Mouse (Mus musculus): ENCODE measurements around the gene Schip1.

DNA sequence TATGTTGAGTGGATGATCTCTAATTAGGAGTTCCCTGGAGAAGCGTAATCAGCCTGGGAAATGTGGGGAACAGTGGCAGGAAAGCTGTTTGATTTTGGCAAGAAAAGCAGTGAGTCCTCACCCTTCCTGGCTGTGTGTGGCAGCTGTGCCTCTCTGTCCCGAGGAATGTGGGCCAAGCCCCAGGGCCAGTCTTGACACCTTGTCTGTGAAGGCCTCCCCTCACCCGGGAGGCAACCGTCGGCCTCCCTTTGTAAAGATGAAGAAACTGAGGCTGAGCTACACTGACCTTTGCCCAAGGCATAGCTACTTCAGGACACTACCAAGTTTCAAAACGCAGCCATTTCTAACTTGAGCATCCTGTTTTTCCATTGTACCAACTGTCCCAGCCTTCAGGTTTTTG, 481.3 kb downstream of the Schip1 start:
- TF ChIP-seq CTCF (IDR thresholded peaks at IDR 0.05; ENCODE audit: low read depth) (no peak), EP300 (optimal IDR thresholded peaks at IDR 0.05) (no peak)

Data from stomach, postnatal 0 days (tissue).